9 mouse cellular contexts compared by ENCODE assay signal in genomic region chr5:66996886-66997599, GRCm38 (mm10).
DNase-seq lines count a peak whose midpoint lies in the region; ATAC-seq and TF ChIP-seq lines count a peak whose summit lies in the region.
"Had no signal": no experiment of that assay in that cellular context is flagged by ENCODE, and none has a peak within 500 bp of the region (broad histone marks: within the 10 kb centered on the region; RNA-seq: fewer than 3 reads in every experiment).

No protein-coding gene starts in this region.

- ATAC-seq in CD4-positive, CD25-positive, alpha-beta regulatory T cell, adult 4 months, result no peak
- ATAC-seq in limb, embryonic 11.5 days (ENCODE audit: insufficient number of reproducible peaks, low FRiP score, low TSS enrichment, low read depth), result peak; percentile 61
- ATAC-seq in midbrain, embryonic 15.5 days (replicated peaks), result peak; percentile 88

- no peak for TF ChIP-seq POLR2A in testis, adult 2 months (IDR thresholded peaks at IDR 0.05; ENCODE audit: control insufficient read depth, low read depth, low read length)

- peak; percentile 2 for DNase-seq in CD4-positive, CD25-positive, alpha-beta regulatory T cell, adult 2 months (ENCODE audit: low read depth, low spot score)
- peak; percentile 95 for DNase-seq in embryonic facial prominence, embryonic 10.5 days (ENCODE audit: low spot score)
- peak; percentile 44 to 78 for DNase-seq in heart, adult 18-20 months
- DNase-seq in kidney, adult 8-10 months, result peak; percentile 49 to 66
- DNase-seq in limb, embryonic 11.5 days (ENCODE audit: low spot score), result peak; percentile 95

- peak overlapping the region; percentile 67 for H3K9ac ChIP-seq in limb, embryonic 11.5 days (ENCODE audit: low read length)
- H3K9ac ChIP-seq in midbrain, embryonic 15.5 days, result peak overlapping the region; percentile 37

- H3K27me3 ChIP-seq in embryonic facial prominence, embryonic 10.5 days (replicated peaks; ENCODE audit: low read depth, poor library complexity, severe bottlenecking), result peaks cover 13% of the 10 kb centered on the region; the same call in 1 of the 2 replicates
- H3K27me3 ChIP-seq in limb, embryonic 11.5 days (ENCODE audit: control insufficient read depth, insufficient read depth, low read length), result no peaks in the 10 kb centered on the region
- no peaks in the 10 kb centered on the region for H3K27me3 ChIP-seq in midbrain, embryonic 15.5 days (replicated peaks)
- no peaks in the 10 kb centered on the region for H3K27me3 ChIP-seq in testis, adult 2 months (ENCODE audit: control insufficient read depth, insufficient read depth, low read length)

- peak overlapping the region; percentile 90 for H3K27ac ChIP-seq in embryonic facial prominence, embryonic 10.5 days (replicated peaks)
- 0 out of 2 replicates have a peak overlapping the region, but pooled peaks have one; percentile 21 for H3K27ac ChIP-seq in limb, embryonic 11.5 days (replicated peaks; ENCODE audit: low read depth, low read length)
- H3K27ac ChIP-seq in midbrain, embryonic 15.5 days, result peak overlapping the region; percentile 78
- H3K27ac ChIP-seq in testis, adult 2 months (ENCODE audit: control insufficient read depth, insufficient read depth, low read depth, low read length), result no peak overlapping the region

- 2% methylated on average over 33 of the region's 33 CpGs for WGBS in embryonic facial prominence, embryonic 10.5 days
- under 1% methylated on average over 33 of the region's 33 CpGs for WGBS in limb, embryonic 11.5 days
- 3% methylated on average over 33 of the region's 33 CpGs for WGBS in midbrain, embryonic 15.5 days

- peaks cover 61% of the 10 kb centered on the region for H3K4me1 ChIP-seq in embryonic facial prominence, embryonic 10.5 days
- H3K4me1 ChIP-seq in limb, embryonic 11.5 days (ENCODE audit: control insufficient read depth, insufficient read depth, low read length), result peaks cover 16% of the 10 kb centered on the region
- peaks cover 22% of the 10 kb centered on the region for H3K4me1 ChIP-seq in midbrain, embryonic 15.5 days
- peaks cover 8% of the 10 kb centered on the region for H3K4me1 ChIP-seq in testis, adult 2 months (ENCODE audit: control insufficient read depth, insufficient read depth, low read length)

- H3K4me2 ChIP-seq in limb, embryonic 11.5 days (ENCODE audit: low read depth, severe bottlenecking), result peak overlapping the region; percentile 72
- H3K4me2 ChIP-seq in midbrain, embryonic 15.5 days, result peak overlapping the region; percentile 59

- H3K9me3 ChIP-seq in embryonic facial prominence, embryonic 10.5 days, result no peaks in the 10 kb centered on the region
- no peaks in the 10 kb centered on the region for H3K9me3 ChIP-seq in limb, embryonic 11.5 days (ENCODE audit: control insufficient read depth, low read length)
- H3K9me3 ChIP-seq in midbrain, embryonic 15.5 days, result no peaks in the 10 kb centered on the region

- peak overlapping the region; percentile 61 for H3K4me3 ChIP-seq in embryonic facial prominence, embryonic 10.5 days
- peak overlapping the region; percentile 41 for H3K4me3 ChIP-seq in limb, embryonic 11.5 days (ENCODE audit: low read depth, low read length)
- peak overlapping the region; percentile 40 for H3K4me3 ChIP-seq in midbrain, embryonic 15.5 days
- peak overlapping the region; percentile 72 for H3K4me3 ChIP-seq in testis, adult 2 months (ENCODE audit: control insufficient read depth, low read depth, low read length)
- H3K4me3 ChIP-seq: myocyte had no signal

- peaks cover 34% of the 10 kb centered on the region for H3K36me3 ChIP-seq in embryonic facial prominence, embryonic 10.5 days (replicated peaks)
- no peaks in the 10 kb centered on the region for H3K36me3 ChIP-seq in limb, embryonic 11.5 days (ENCODE audit: control insufficient read depth, insufficient read depth, low read length)
- H3K36me3 ChIP-seq in midbrain, embryonic 15.5 days (replicated peaks), result no peaks in the 10 kb centered on the region
- H3K36me3 ChIP-seq in testis, adult 2 months (ENCODE audit: control insufficient read depth, insufficient read depth, low read length), result no peaks in the 10 kb centered on the region

- peak; percentile 72 for TF ChIP-seq CTCF in testis, adult 2 months (IDR thresholded peaks at IDR 0.05; ENCODE audit: control insufficient read depth, insufficient read depth, insufficient replicate concordance, low read depth, low read length)

Comparison
In these comparisons a context has a peak if more than half of its experiments do, and no peak if none do; other contexts are left out.
1. DNase-seq: peak in every context shown above with its lines; median percentile 95 in embryonic facial prominence, embryonic 10.5 days; 95 in limb, embryonic 11.5 days; 61 in heart, adult 18-20 months; 58 in kidney, adult 8-10 months; 2 in CD4-positive, CD25-positive, alpha-beta regulatory T cell, adult 2 months.